Mouse (Mus musculus): Measurements from ENCODE around the gene Nckipsd.

DNA sequence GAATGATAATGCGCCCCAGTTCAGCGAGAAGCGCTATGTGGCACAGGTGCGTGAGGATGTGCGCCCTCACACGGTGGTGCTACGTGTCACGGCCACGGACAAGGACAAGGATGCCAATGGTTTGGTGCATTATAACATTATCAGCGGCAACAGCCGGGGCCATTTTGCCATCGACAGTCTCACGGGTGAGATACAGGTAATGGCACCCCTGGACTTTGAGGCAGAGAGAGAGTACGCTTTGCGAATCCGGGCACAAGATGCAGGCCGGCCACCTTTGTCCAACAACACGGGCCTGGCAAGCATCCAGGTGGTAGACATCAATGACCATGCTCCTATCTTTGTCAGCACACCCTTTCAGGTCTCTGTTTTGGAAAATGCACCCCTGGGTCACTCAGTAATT is 19.7 kb downstream of the Nckipsd start:
- TF ChIP-seq POLR2A (IDR thresholded peaks at IDR 0.05; ENCODE audit: extremely low read depth, insufficient read depth, low read length), result no peak
- no peak for TF ChIP-seq CTCF (IDR thresholded peaks at IDR 0.05; ENCODE audit: extremely low read depth, insufficient read depth, low read length)
